Mouse (Mus musculus): ENCODE results near the gene Paqr8. TPM values are rescaled to one million over a fixed set of nuclear protein-coding genes. Genes with fewer than 3 reads are reported as not detected.

Gene Paqr8
- total and polyA plus RNA-seq, 3 experiments, result 0.38 to 1.3 (median 1.1) TPM

- no peaks in the 10 kb centered on the region for H3K4me1 ChIP-seq (ENCODE audit: control insufficient read depth in 1 of 2, insufficient read depth in 2 of 2)
- no peak overlapping the region for H3K4me3 ChIP-seq (replicated peaks in 1 of 3; ENCODE audit: low read depth in 2 of 3, low read length in 2 of 3, poor library complexity in 1 of 3)
- dilution Hi-C loops (cut with MboI; ENCODE audit: extremely low pct_ligation_motif_present, extremely low pct_unique_long_range_greater_than_20kb, low sequenced_read_pairs) (no loop called here), in situ Hi-C loops (cut with MboI; ENCODE audit: low pct_ligation_motif_present, low pct_unique_long_range_greater_than_20kb, low sequenced_read_pairs) (no loop called here)
- DNase-seq (ENCODE audit: extremely low read depth), result no peak
- no peak overlapping the region for H3K27ac ChIP-seq (ENCODE audit: insufficient read depth, low read depth)
- TF ChIP-seq SIN3A (IDR thresholded peaks at IDR 0.05; ENCODE audit: low read length) (no peak), NELFE (IDR thresholded peaks at IDR 0.05; ENCODE audit: low read depth, low read length) (no peak), USF2 (conservative IDR thresholded peaks at IDR 0.05; ENCODE audit: low read depth, low read length) (no peak), CTCF (conservative IDR thresholded peaks at IDR 0.05 in 1 of 2, IDR thresholded peaks at IDR 0.05 in 1 of 2; ENCODE audit: low read depth in 2 of 2, low read length in 2 of 2) (no peak), JUND (conservative IDR thresholded peaks at IDR 0.05; ENCODE audit: low read depth, low read length) (no peak), EP300 (IDR thresholded peaks at IDR 0.05; ENCODE audit: low read length) (no peak), RAD21 (IDR thresholded peaks at IDR 0.05; ENCODE audit: low read depth, low read length) (no peak), CHD2 (IDR thresholded peaks at IDR 0.05; ENCODE audit: low read length) (no peak), TCF12 (IDR thresholded peaks at IDR 0.05; ENCODE audit: low read depth, low read length) (no peak), MAX (IDR thresholded peaks at IDR 0.05; ENCODE audit: low read length) (no peak), POLR2A (IDR thresholded peaks at IDR 0.05; ENCODE audit: low read depth, low read length) (no peak), RCOR1 (conservative IDR thresholded peaks at IDR 0.05; ENCODE audit: low read depth, low read length) (no peak), GABPA (IDR thresholded peaks at IDR 0.05; ENCODE audit: insufficient replicate concordance, low read depth, low read length) (no peak), ZNF384 (IDR thresholded peaks at IDR 0.05; ENCODE audit: low read depth, low read length) (no peak), BHLHE40 (IDR thresholded peaks at IDR 0.05; ENCODE audit: low read depth, low read length) (no peak), MYC (IDR thresholded peaks at IDR 0.05; ENCODE audit: low read depth, low read length) (no peak), ELF1 (IDR thresholded peaks at IDR 0.05; ENCODE audit: low read depth, low read length) (no peak)
- H3K9ac ChIP-seq (ENCODE audit: insufficient read depth, low read depth), result no peak overlapping the region
- no peaks in the 10 kb centered on the region for H3K27me3 ChIP-seq (replicated peaks)
- no peaks in the 10 kb centered on the region for H3K79me2 ChIP-seq (replicated peaks; ENCODE audit: control insufficient read depth, extremely low read depth, insufficient read depth, poor library complexity, severe bottlenecking)
- H3K36me3 ChIP-seq (replicated peaks in 1 of 2; ENCODE audit: control insufficient read depth in 1 of 2, insufficient read depth in 1 of 2, low read length in 1 of 2), result no peaks in the 10 kb centered on the region
- no peaks in the 10 kb centered on the region for H3K9me3 ChIP-seq (replicated peaks; ENCODE audit: low read length)
- H3K4me2 ChIP-seq (ENCODE audit: insufficient read depth, low read depth, poor library complexity, severe bottlenecking), result no peak overlapping the region
Measured at GRCm38 (mm10) chr1:20861865-20862264, 28.5 kb upstream of the Paqr8 start.

DNA sequence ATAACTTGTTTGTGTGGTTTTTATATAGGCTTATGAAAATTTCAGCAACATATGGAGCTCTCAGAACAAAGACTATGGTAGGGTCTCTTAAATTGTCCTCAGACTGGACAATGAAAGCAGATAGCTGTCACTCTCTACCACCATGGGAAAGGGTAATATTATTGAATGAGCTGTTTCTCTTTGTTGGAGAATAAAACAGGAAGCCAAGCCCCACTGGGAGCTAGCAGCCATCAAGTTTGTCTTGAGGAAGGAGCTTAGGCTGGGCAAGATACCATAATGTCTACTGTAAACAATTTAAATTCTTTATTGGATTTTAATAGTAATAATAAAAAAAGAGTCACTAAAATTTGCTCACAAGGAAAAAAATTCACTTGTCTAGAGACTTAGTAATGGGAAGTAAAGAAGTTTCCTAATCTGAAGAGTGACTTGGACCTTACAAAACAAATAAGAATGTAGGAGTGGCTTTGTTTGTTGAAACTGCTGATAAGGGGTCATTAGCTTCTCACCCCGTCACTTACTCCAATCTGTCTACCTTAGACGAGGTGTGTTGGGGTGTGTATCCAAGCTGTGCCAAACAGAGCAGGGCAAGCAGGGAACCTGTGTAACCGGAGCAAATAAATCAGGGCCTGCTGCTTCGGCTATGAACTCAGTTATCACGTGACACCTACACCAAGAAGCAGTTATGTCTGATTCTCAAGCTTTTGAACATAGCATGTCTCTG lies 26.8 kb upstream of the Paqr8 start:
- H3K4me2 ChIP-seq (ENCODE audit: insufficient read depth, low read depth, poor library complexity, severe bottlenecking), result no peak overlapping the region
- H3K4me1 ChIP-seq (ENCODE audit: control insufficient read depth in 1 of 2, insufficient read depth in 2 of 2), result no peaks in the 10 kb centered on the region
- TF ChIP-seq USF2 (conservative IDR thresholded peaks at IDR 0.05; ENCODE audit: low read depth, low read length), result no peak
- no peak for TF ChIP-seq NRF1 (IDR thresholded peaks at IDR 0.05; ENCODE audit: low read depth, low read length)
- no peak for TF ChIP-seq CHD1 (IDR thresholded peaks at IDR 0.05; ENCODE audit: low read depth, low read length)
- TF ChIP-seq JUN (IDR thresholded peaks at IDR 0.05; ENCODE audit: insufficient read depth, low read depth, low read length), result no peak
- TF ChIP-seq PAX5 (IDR thresholded peaks at IDR 0.05; ENCODE audit: low read length), result no peak
- no peak for TF ChIP-seq MYC (IDR thresholded peaks at IDR 0.05; ENCODE audit: low read depth, low read length)
- no peak for TF ChIP-seq RAD21 (IDR thresholded peaks at IDR 0.05; ENCODE audit: low read depth, low read length)
- no peak for TF ChIP-seq ETS1 (conservative IDR thresholded peaks at IDR 0.05; ENCODE audit: low read depth, low read length)
- H3K36me3 ChIP-seq (replicated peaks in 1 of 2; ENCODE audit: control insufficient read depth in 1 of 2, insufficient read depth in 1 of 2, low read length in 1 of 2), result no peaks in the 10 kb centered on the region
- H3K79me2 ChIP-seq (replicated peaks; ENCODE audit: control insufficient read depth, extremely low read depth, insufficient read depth, poor library complexity, severe bottlenecking), result no peaks in the 10 kb centered on the region
- no peaks in the 10 kb centered on the region for H3K27me3 ChIP-seq (replicated peaks)
- H3K27ac ChIP-seq (ENCODE audit: insufficient read depth, low read depth), result no peak overlapping the region
- DNase-seq (ENCODE audit: extremely low read depth), result no peak
- H3K4me3 ChIP-seq (replicated peaks in 1 of 3; ENCODE audit: low read depth in 2 of 3, low read length in 2 of 3, poor library complexity in 1 of 3), result no peak overlapping the region
- no peak overlapping the region for H3K9ac ChIP-seq (ENCODE audit: insufficient read depth, low read depth)
- H3K9me3 ChIP-seq (replicated peaks; ENCODE audit: low read length), result no peaks in the 10 kb centered on the region
- in situ Hi-C loops (cut with MboI; ENCODE audit: low pct_ligation_motif_present, low pct_unique_long_range_greater_than_20kb, low sequenced_read_pairs), result no loop called here
- dilution Hi-C loops (cut with MboI; ENCODE audit: extremely low pct_ligation_motif_present, extremely low pct_unique_long_range_greater_than_20kb, low sequenced_read_pairs), result no loop called here

Measured in CH12.LX (cell line).